Mouse (Mus musculus) heart, postnatal 4 days (tissue): ENCODE measurements around the gene Emc3. TPM values are rescaled to one million over a fixed set of nuclear protein-coding genes. Genes with fewer than 3 reads are reported as not detected.

ENCODE experiments used
- microRNA-seq, 2 experiments: library from miRNA; unstranded; fragments of <30 nt; microRNA quantifications; one replicate each; pipeline ENCODE4 v1.2.0; 2021 to 2022
- total RNA-seq, 2 experiments: library from RNA; stranded (reverse); gene quantifications; 2 replicates each; pipeline ENCODE4 v1.2.3; 2021

Gene Emc3
- total RNA-seq, 2 experiments from 2014 or later, result 61.9 to 63.6 TPM

Small RNA genes within 50 kb of the gene (microRNA-seq; reads per million reads assigned to microRNA genes)
- 0 reads per million in 2 experiments for gene Gm23365

Other genes with a start within 250 kb of the Emc3 start
- gene Cpne9, start 249.3 kb downstream of the Emc3 start, total RNA-seq, result not detected
- gene Brpf1, start 224.5 kb downstream of the Emc3 start, total RNA-seq, result 10 to 100 TPM; 21.8 to 23.8 TPM
- 1 to 10 TPM; 5.2 to 6.2 TPM for gene Ogg1, start 204.7 kb downstream of the Emc3 start, total RNA-seq
- 10 to 100 TPM; 73.5 to 73.7 TPM for gene Camk1, start 187.7 kb downstream of the Emc3 start, total RNA-seq
- 10 to 100 TPM; 23.8 to 26.0 TPM for gene Tada3, start 153.8 kb downstream of the Emc3 start, total RNA-seq
- gene Arpc4, start 153.5 kb downstream of the Emc3 start, total RNA-seq, result 100 to 1,000 TPM; 142 to 143 TPM
- gene Ttll3, start 142.4 kb downstream of the Emc3 start, total RNA-seq, result 1 to 10 TPM; 1.7 to 2.7 TPM
- 1 to 10 TPM; 7.1 to 7.9 TPM for gene Rpusd3, start 112.3 kb downstream of the Emc3 start, total RNA-seq
- 1 to 10 TPM; 1.8 to 2.3 TPM for gene Cidec, start 95.9 kb downstream of the Emc3 start, total RNA-seq
- gene Jagn1, start 89.1 kb downstream of the Emc3 start, total RNA-seq, result 10 to 100 TPM; 28.3 to 34.7 TPM
- 1 to 10 TPM; 1.1 to 1.3 TPM for gene Il17re, start 73.2 kb downstream of the Emc3 start, total RNA-seq
- 10 to 100 TPM in 1 of 2 experiments, 1 to 10 TPM in 1; 7.9 to 10.2 TPM for gene Il17rc, start 60.2 kb downstream of the Emc3 start, total RNA-seq
- 10 to 100 TPM; 34.6 to 41.5 TPM for gene Creld1, start 48.4 kb downstream of the Emc3 start, total RNA-seq
- gene Prrt3, start 29.7 kb downstream of the Emc3 start, total RNA-seq, result not detected
- 10 to 100 TPM in 1 of 2 experiments, 1 to 10 TPM in 1; 7.9 to 10.2 TPM for gene Fancd2, start within 50 bp of the Emc3 start, total RNA-seq
- gene Fancd2os, start 69.1 kb upstream of the Emc3 start, total RNA-seq, result not detected
- 100 to 1,000 TPM; 101 to 102 TPM for gene Brk1, start 73.1 kb upstream of the Emc3 start, total RNA-seq
- 10 to 100 TPM; 13.6 to 18.6 TPM for gene Vhl, start 92.3 kb upstream of the Emc3 start, total RNA-seq
- 10 to 100 TPM in 1 of 2 experiments, 1 to 10 TPM in 1; 8.9 to 11.1 TPM for gene Irak2, start 106.8 kb upstream of the Emc3 start, total RNA-seq
- gene Tatdn2, start 165.4 kb upstream of the Emc3 start, total RNA-seq, result 10 to 100 TPM; 76.2 to 80.7 TPM
- not detected for gene Ghrl, start 188.2 kb upstream of the Emc3 start, total RNA-seq
- gene Sec13, start 209.1 kb upstream of the Emc3 start, total RNA-seq, result 100 to 1,000 TPM; 123 to 125 TPM